Mouse (Mus musculus): ENCODE measurements at regions not wholly inside any gene's neighbourhood (a gene's known extent, or its start where the extent isn't known, plus 50 kb on each side); places are given as distances from the start of the nearest gene placed in this dataset.

GRCm38 (mm10) chr17:84031833-84032232 is 155.9 kb downstream of the Zfp36l2 start:
- no peak overlapping the region for H3K4me2 ChIP-seq (replicated peaks)
- H3K4me1 ChIP-seq = peaks cover 66% of the 10 kb centered on the region
- 58% methylated on average over 4 of the region's 4 CpGs for WGBS
- no peaks in the 10 kb centered on the region for H3K36me3 ChIP-seq
- H3K9ac ChIP-seq = no peak overlapping the region
- H3K4me3 ChIP-seq = no peak overlapping the region
- ATAC-seq (ENCODE audit: low FRiP score, low read depth) = peak; percentile 4; the same call in 1 of the 2 replicates
- H3K27me3 ChIP-seq = no peaks in the 10 kb centered on the region
- no peaks in the 10 kb centered on the region for H3K9me3 ChIP-seq
- H3K27ac ChIP-seq = peak overlapping the region; percentile 76; the same call in 1 of the 2 replicates

- no peaks in the 10 kb centered on the region for H3K9me3 ChIP-seq
- ATAC-seq (ENCODE audit: low FRiP score, low read depth) = peak; percentile 44; the same call in 1 of the 2 replicates
- H3K27ac ChIP-seq = peak overlapping the region; percentile 76
- H3K9ac ChIP-seq = no peak overlapping the region
- no peaks in the 10 kb centered on the region for H3K27me3 ChIP-seq
- 21% methylated on average over 6 of the region's 6 CpGs for WGBS
- no peak overlapping the region for H3K4me2 ChIP-seq (replicated peaks)
- peaks cover 66% of the 10 kb centered on the region for H3K4me1 ChIP-seq
- no peak overlapping the region for H3K4me3 ChIP-seq
- H3K36me3 ChIP-seq = no peaks in the 10 kb centered on the region
Observed at GRCm38 (mm10) chr17:84031381-84031780, 156.4 kb downstream of the Zfp36l2 start.

- no peaks in the 10 kb centered on the region for H3K36me3 ChIP-seq
- no peak overlapping the region for H3K4me3 ChIP-seq
- peaks cover 67% of the 10 kb centered on the region for H3K4me1 ChIP-seq
- no peaks in the 10 kb centered on the region for H3K27me3 ChIP-seq
- ATAC-seq (ENCODE audit: low FRiP score, low read depth) = no peak
- no peak overlapping the region for H3K4me2 ChIP-seq (replicated peaks)
- no peaks in the 10 kb centered on the region for H3K9me3 ChIP-seq
- H3K27ac ChIP-seq = peak overlapping the region; percentile 76
- 85% methylated on average over 5 of the region's 5 CpGs for WGBS
- no peak overlapping the region for H3K9ac ChIP-seq
Observed at GRCm38 (mm10) chr17:84030699-84031098, 157.0 kb downstream of the Zfp36l2 start.

- H3K27ac ChIP-seq = no peak overlapping the region
Observed at GRCm38 (mm10) chr17:84028157-84028970, 159.4 kb downstream of the Zfp36l2 start.

GRCm38 (mm10) chr17:84027275-84027674 is 160.5 kb downstream of the Zfp36l2 start:
- Histone ChIP-seq H3K9me3 (no peaks in the 10 kb centered on the region), H3K4me1 (peaks cover 50% of the 10 kb centered on the region), H3K4me2 (replicated peaks) (no peak overlapping the region), H3K36me3 (no peaks in the 10 kb centered on the region), H3K27ac (no peak overlapping the region), H3K27me3 (no peaks in the 10 kb centered on the region), H3K9ac (no peak overlapping the region), H3K4me3 (no peak overlapping the region)
- ATAC-seq (ENCODE audit: low FRiP score, low read depth) = no peak
- 59% methylated on average over 9 of the region's 9 CpGs for WGBS

More at GRCm38 (mm10) chr17:84028157-84028970, 159.4 kb downstream of the Zfp36l2 start:
- Histone ChIP-seq H3K4me2 (replicated peaks) (peak overlapping the region; percentile 42), H3K27me3 (no peaks in the 10 kb centered on the region), H3K9ac (peak overlapping the region; percentile 35; the same call in 1 of the 2 replicates), H3K4me1 (peaks cover 58% of the 10 kb centered on the region), H3K4me3 (no peak overlapping the region), H3K36me3 (no peaks in the 10 kb centered on the region), H3K9me3 (no peaks in the 10 kb centered on the region)
- ATAC-seq (ENCODE audit: low FRiP score, low read depth) = peak; percentile 84
- 22% methylated on average over 27 of the region's 27 CpGs for WGBS

- H3K27ac ChIP-seq = peak overlapping the region; percentile 12; the same call in 1 of the 2 replicates
- H3K4me3 ChIP-seq = no peak overlapping the region
- H3K9ac ChIP-seq = no peak overlapping the region
- H3K9me3 ChIP-seq = no peaks in the 10 kb centered on the region
- 0 out of 2 replicates have a peak overlapping the region, but pooled peaks have one; percentile 12 for H3K4me2 ChIP-seq (replicated peaks)
- no peaks in the 10 kb centered on the region for H3K36me3 ChIP-seq
- peak; percentile 24; the same call in 1 of the 2 replicates for ATAC-seq (ENCODE audit: low FRiP score, low read depth)
- no peaks in the 10 kb centered on the region for H3K27me3 ChIP-seq
- peaks cover 38% of the 10 kb centered on the region for H3K4me1 ChIP-seq
- WGBS = 18% methylated on average over 8 of the region's 9 CpGs
Observed at GRCm38 (mm10) chr17:84026110-84026509, 161.6 kb downstream of the Zfp36l2 start.

GRCm38 (mm10) chr17:84022358-84022757 is 165.4 kb downstream of the Zfp36l2 start:
- Histone ChIP-seq H3K27me3 (no peaks in the 10 kb centered on the region), H3K4me2 (replicated peaks) (no peak overlapping the region), H3K4me3 (no peak overlapping the region), H3K9ac (no peak overlapping the region), H3K9me3 (no peaks in the 10 kb centered on the region), H3K4me1 (peaks cover 17% of the 10 kb centered on the region), H3K36me3 (no peaks in the 10 kb centered on the region), H3K27ac (no peak overlapping the region)
- WGBS = 78% methylated on average over 7 of the region's 7 CpGs
- ATAC-seq (ENCODE audit: low FRiP score, low read depth) = no peak

GRCm38 (mm10) chr17:84018817-84019216 is 168.9 kb downstream of the Zfp36l2 start:
- 63% methylated on average over 1 of the region's 1 CpGs for WGBS
- Histone ChIP-seq H3K9ac (no peak overlapping the region), H3K27me3 (no peaks in the 10 kb centered on the region), H3K4me3 (no peak overlapping the region), H3K4me1 (no peaks in the 10 kb centered on the region), H3K4me2 (replicated peaks) (no peak overlapping the region), H3K27ac (no peak overlapping the region), H3K9me3 (no peaks in the 10 kb centered on the region), H3K36me3 (no peaks in the 10 kb centered on the region)
- ATAC-seq (ENCODE audit: low FRiP score, low read depth) = no peak

GRCm38 (mm10) chr17:84017891-84018290 is 169.9 kb downstream of the Zfp36l2 start:
- Histone ChIP-seq H3K27ac (no peak overlapping the region), H3K9ac (no peak overlapping the region), H3K4me1 (no peaks in the 10 kb centered on the region), H3K4me2 (replicated peaks) (no peak overlapping the region), H3K27me3 (no peaks in the 10 kb centered on the region), H3K9me3 (no peaks in the 10 kb centered on the region), H3K4me3 (no peak overlapping the region), H3K36me3 (no peaks in the 10 kb centered on the region)
- 75% methylated on average over 4 of the region's 4 CpGs for WGBS
- no peak for ATAC-seq (ENCODE audit: low FRiP score, low read depth)

GRCm38 (mm10) chr17:84014287-84015039 is 166.7 kb upstream of the Haao start:
- no peaks in the 10 kb centered on the region for H3K9me3 ChIP-seq
- H3K27ac ChIP-seq = no peak overlapping the region
- no peak overlapping the region for H3K4me2 ChIP-seq (replicated peaks)
- no peak overlapping the region for H3K4me3 ChIP-seq
- no peaks in the 10 kb centered on the region for H3K27me3 ChIP-seq
- no peak for ATAC-seq (ENCODE audit: low FRiP score, low read depth)
- 87% methylated on average over 12 of the region's 12 CpGs for whole genome bisulfite sequencing
- H3K4me1 ChIP-seq = peaks cover 24% of the 10 kb centered on the region
- no peaks in the 10 kb centered on the region for H3K36me3 ChIP-seq
- H3K9ac ChIP-seq = no peak overlapping the region

- H3K4me1 ChIP-seq = peaks cover 46% of the 10 kb centered on the region
- WGBS = 73% methylated on average over 3 of the region's 3 CpGs
- H3K9me3 ChIP-seq = no peaks in the 10 kb centered on the region
- no peak overlapping the region for H3K9ac ChIP-seq
- no peaks in the 10 kb centered on the region for H3K27me3 ChIP-seq
- H3K4me3 ChIP-seq = no peak overlapping the region
- H3K4me2 ChIP-seq (replicated peaks) = no peak overlapping the region
- ATAC-seq (ENCODE audit: low FRiP score, low read depth) = no peak
- no peaks in the 10 kb centered on the region for H3K36me3 ChIP-seq
- H3K27ac ChIP-seq = no peak overlapping the region
Observed at GRCm38 (mm10) chr17:84010492-84011060, 162.8 kb upstream of the Haao start.

GRCm38 (mm10) chr17:84009966-84010365 is 162.2 kb upstream of the Haao start:
- WGBS = 76% methylated on average over 7 of the region's 7 CpGs
- Histone ChIP-seq H3K27ac (peak overlapping the region; percentile 73; the same call in 1 of the 2 replicates), H3K9ac (no peak overlapping the region), H3K4me1 (peaks cover 51% of the 10 kb centered on the region), H3K9me3 (no peaks in the 10 kb centered on the region), H3K27me3 (no peaks in the 10 kb centered on the region), H3K4me2 (replicated peaks) (no peak overlapping the region), H3K4me3 (no peak overlapping the region), H3K36me3 (no peaks in the 10 kb centered on the region)
- ATAC-seq (ENCODE audit: low FRiP score, low read depth) = no peak

Measured in limb, embryonic 13.5 days (tissue).